Mouse (Mus musculus) monocyte, adult 2 months (primary cell): ENCODE data around the gene Cyp20a1.

Experiments used
- DNase-seq, 2 experiments: peaks; one replicate each; pipeline ENCODE4 v3.0.0; 2022; ENCODE audit warnings: low spot score in 2 of 2, low read depth in 1 of 2

The Cyp20a1 gene

GRCm38 (mm10) chr1:60342808-60343629 is at the start of gene Cyp20a1:
Cyp20a1 (plus strand) TSS chr1:60343323.
- peak; percentile 57 to 75 for DNase-seq

GRCm38 (mm10) chr1:60293921-60294320 is 49.2 kb upstream of the Cyp20a1 start:
- no peak for DNase-seq

- no peak for DNase-seq
Observed at GRCm38 (mm10) chr1:60343630-60344455, 720 bp downstream of the Cyp20a1 start.

- DNase-seq, result no peak
Observed at GRCm38 (mm10) chr1:60344670-60345069, 1.5 kb downstream of the Cyp20a1 start.

- DNase-seq, result no peak
Observed at GRCm38 (mm10) chr1:60345712-60346111, 2.6 kb downstream of the Cyp20a1 start.

- DNase-seq, result no peak
Observed at GRCm38 (mm10) chr1:60352786-60353185, 9.7 kb downstream of the Cyp20a1 start.

GRCm38 (mm10) chr1:60361626-60362025 is 18.5 kb downstream of the Cyp20a1 start:
- no peak for DNase-seq

GRCm38 (mm10) chr1:60376556-60376955 is 33.4 kb downstream of the Cyp20a1 start:
- no peak for DNase-seq

GRCm38 (mm10) chr1:60381910-60382309 is 38.8 kb downstream of the Cyp20a1 start:
- no peak for DNase-seq

GRCm38 (mm10) chr1:60404848-60405247 is 61.7 kb downstream of the Cyp20a1 start:
- DNase-seq, result no peak

- no peak for DNase-seq
Observed at GRCm38 (mm10) chr1:60408501-60409167, 65.5 kb downstream of the Cyp20a1 start.

- DNase-seq, result peak in 1 of 2 experiments; percentile 22
Observed at GRCm38 (mm10) chr1:60409168-60409828, 66.2 kb downstream of the Cyp20a1 start, which contains the start of gene Abi2. Abi2 (plus strand) TSS chr1:60409619.

GRCm38 (mm10) chr1:60409928-60410817 is 67.0 kb downstream of the Cyp20a1 start:
- no peak for DNase-seq

GRCm38 (mm10) chr1:60416724-60417123 is 73.6 kb downstream of the Cyp20a1 start:
- DNase-seq, result no peak

- no peak for DNase-seq
Observed at GRCm38 (mm10) chr1:60423882-60424281, 80.8 kb downstream of the Cyp20a1 start.

GRCm38 (mm10) chr1:60428341-60428740 is 85.2 kb downstream of the Cyp20a1 start:
- DNase-seq, result no peak

GRCm38 (mm10) chr1:60428932-60429331 is 85.8 kb downstream of the Cyp20a1 start:
- no peak for DNase-seq

- DNase-seq, result no peak
Observed at GRCm38 (mm10) chr1:60431531-60431930, 88.4 kb downstream of the Cyp20a1 start.

GRCm38 (mm10) chr1:60432497-60432896 is 89.4 kb downstream of the Cyp20a1 start:
- no peak for DNase-seq
